Mouse (Mus musculus): ENCODE results near the gene Prok2.

- TF ChIP-seq CTCF (IDR thresholded peaks at IDR 0.05; ENCODE audit: extremely low read depth, insufficient read depth, low read length) (no peak), POLR2A (IDR thresholded peaks at IDR 0.05; ENCODE audit: extremely low read depth, insufficient read depth, low read length) (no peak)
Observed at GRCm38 (mm10) chr6:99713256-99713655, 12.9 kb downstream of the Prok2 start.

Data from cortical plate, adult 2 months (tissue).